Mouse (Mus musculus): Measurements from ENCODE around the gene Tm4sf19.

GRCm38 (mm10) chr16:32445558-32445957 is 45.3 kb downstream of the Tm4sf19 start:
- TF ChIP-seq POLR2A (IDR thresholded peaks at IDR 0.05; ENCODE audit: insufficient read length, low read depth) (no peak), MAX (IDR thresholded peaks at IDR 0.05; ENCODE audit: low read depth) (no peak), SRF (IDR thresholded peaks at IDR 0.05; ENCODE audit: control insufficient read depth, insufficient read length, low read depth) (no peak), E2F4 (IDR thresholded peaks at IDR 0.05; ENCODE audit: insufficient read depth) (no peak)

Data from myocyte (in vitro differentiated cells).